Mouse (Mus musculus) midbrain, embryonic 16.5 days (tissue): ENCODE results near the gene Tacr3. TPM values are rescaled to one million over a fixed set of nuclear protein-coding genes. Genes with fewer than 3 reads are reported as not detected.

ENCODE experiments used
- ATAC-seq: fragments of 200-750 bp; cut with Nextera tagmentation; 2 replicates; pipeline ENCODE4 v1.8.0; 2017; ENCODE audit warnings: moderate TSS enrichment
- H3K27ac ChIP-seq: fragments of 300-500 bp; sonication (generic); 2 replicates; pipeline ENCODE4 v1.5.1; 2014; ENCODE audit warnings: mild to moderate bottlenecking, low read length, mixed read lengths
- H3K27me3 ChIP-seq: fragments of 300-500 bp; sonication (generic); 2 replicates; pipeline ENCODE4 v1.6.1; 2014; ENCODE audit warnings: low read depth, low read length, mixed read lengths; ENCODE audit not compliant: control insufficient read depth, insufficient read depth
- H3K36me3 ChIP-seq: fragments of 300-500 bp; sonication (generic); 2 replicates; pipeline ENCODE4 v1.6.1; 2014; ENCODE audit warnings: mild to moderate bottlenecking, low read length, moderate library complexity, mixed read lengths; ENCODE audit not compliant: control insufficient read depth, insufficient read depth
- H3K4me1 ChIP-seq: fragments of 300-500 bp; sonication (generic); 2 replicates; pipeline ENCODE4 v1.6.1; 2014; ENCODE audit warnings: mild to moderate bottlenecking, low read length, mixed read lengths; ENCODE audit not compliant: control insufficient read depth, insufficient read depth
- H3K4me2 ChIP-seq: fragments of 300-500 bp; sonication (generic); 2 replicates; pipeline ENCODE4 v1.6.1; 2014; ENCODE audit warnings: mild to moderate bottlenecking, low read length, mixed read lengths
- H3K4me3 ChIP-seq: fragments of 300-500 bp; sonication (generic); 2 replicates; pipeline ENCODE4 v1.5.1; 2014; ENCODE audit warnings: low read depth, mild to moderate bottlenecking, low read length, moderate library complexity, mixed read lengths
- H3K9ac ChIP-seq: fragments of 300-500 bp; sonication (generic); 2 replicates; pipeline ENCODE4 v1.6.1; 2014; ENCODE audit warnings: low read depth, low read length, mixed read lengths
- H3K9me3 ChIP-seq: fragments of 300-500 bp; sonication (generic); replicated peaks from 2 replicates; pipeline ENCODE4 v1.6.1; 2014; ENCODE audit warnings: mild to moderate bottlenecking, low read length, mixed read lengths; ENCODE audit not compliant: control insufficient read depth, poor library complexity, severe bottlenecking
- WGBS: fragments of 180-500 bp; shearing (Covaris S2); extraction: QIAGEN DNeasy Blood & Tissue Kit; methylation state at CpG from one replicate; pipeline ENCODE4 v1.1.7; 2014; 5-methylcytosine and 5-hydroxymethylcytosine counted together
- polyA plus RNA-seq: library from polyadenylated mRNA; unstranded; fragments of >200 nt; fragmentation: Nextera tagmentation; extraction: Ambion mirVana; gene quantifications from 2 replicates; pipeline ENCODE4 v1.2.1, GENCODE M21; 2015

Gene Tacr3
- polyA plus RNA-seq, 1 experiment from 2014 or later, result 6.4 TPM

GRCm38 (mm10) chr3:134963461-134963860 is 134.7 kb downstream of the Tacr3 start:
- Histone ChIP-seq H3K9ac (no peak overlapping the region), H3K4me3 (no peak overlapping the region), H3K4me1 (no peaks in the 10 kb centered on the region), H3K9me3 (no peaks in the 10 kb centered on the region), H3K27me3 (no peaks in the 10 kb centered on the region), H3K4me2 (no peak overlapping the region), H3K27ac (no peak overlapping the region), H3K36me3 (no peaks in the 10 kb centered on the region)
- no peak for ATAC-seq
- WGBS, result 56% methylated on average over 6 of the region's 6 CpGs

- H3K4me1 ChIP-seq, result no peaks in the 10 kb centered on the region
Measured at GRCm38 (mm10) chr3:134978902-134979301, 150.1 kb downstream of the Tacr3 start.

GRCm38 (mm10) chr3:134980140-134980539 is 151.3 kb downstream of the Tacr3 start:
- no peaks in the 10 kb centered on the region for H3K36me3 ChIP-seq

More at GRCm38 (mm10) chr3:134978902-134979301, 150.1 kb downstream of the Tacr3 start:
- no peaks in the 10 kb centered on the region for H3K36me3 ChIP-seq
- H3K27ac ChIP-seq, result no peak overlapping the region
- no peak overlapping the region for H3K4me2 ChIP-seq
- no peaks in the 10 kb centered on the region for H3K27me3 ChIP-seq
- no peak for ATAC-seq
- H3K9me3 ChIP-seq, result no peaks in the 10 kb centered on the region
- 20% methylated on average over 3 of the region's 3 CpGs for WGBS
- no peak overlapping the region for H3K9ac ChIP-seq
- no peak overlapping the region for H3K4me3 ChIP-seq

More at GRCm38 (mm10) chr3:134980140-134980539, 151.3 kb downstream of the Tacr3 start:
- Histone ChIP-seq H3K9me3 (no peaks in the 10 kb centered on the region), H3K9ac (no peak overlapping the region), H3K4me2 (no peak overlapping the region), H3K4me1 (no peaks in the 10 kb centered on the region), H3K27me3 (no peaks in the 10 kb centered on the region), H3K4me3 (no peak overlapping the region), H3K27ac (no peak overlapping the region)
- WGBS, result 52% methylated on average over 3 of the region's 3 CpGs
- no peak for ATAC-seq
